Mouse (Mus musculus): ENCODE measurements at regions not wholly inside any gene's neighbourhood (a gene's known extent, or its start where the extent isn't known, plus 50 kb on each side); places are given as distances from the start of the nearest gene placed in this dataset.

DNA sequence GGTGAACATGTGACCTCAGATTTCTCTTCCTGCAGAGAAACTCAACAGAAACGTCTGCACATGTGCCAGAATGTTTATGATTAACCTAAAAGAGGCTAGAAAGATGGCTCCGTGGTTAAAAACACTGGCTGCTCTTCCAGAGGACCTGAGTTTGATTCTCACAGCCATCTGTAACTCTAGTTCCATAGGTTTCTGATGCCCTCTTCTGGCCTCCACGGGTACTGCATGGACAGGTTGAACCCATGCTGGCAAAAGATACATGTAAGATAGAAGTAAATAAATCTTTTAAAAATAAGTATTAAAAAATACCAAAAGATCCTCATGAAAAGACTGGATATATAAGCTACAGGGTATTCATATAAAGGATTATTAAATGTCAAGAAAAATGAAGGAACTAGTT lies 56.8 kb upstream of the Zfp507 start:
- DNase-seq (ENCODE audit: inconsistent age in 2 of 2, low spot score in 1 of 2), result peak; percentile 8 to 61

DNA sequence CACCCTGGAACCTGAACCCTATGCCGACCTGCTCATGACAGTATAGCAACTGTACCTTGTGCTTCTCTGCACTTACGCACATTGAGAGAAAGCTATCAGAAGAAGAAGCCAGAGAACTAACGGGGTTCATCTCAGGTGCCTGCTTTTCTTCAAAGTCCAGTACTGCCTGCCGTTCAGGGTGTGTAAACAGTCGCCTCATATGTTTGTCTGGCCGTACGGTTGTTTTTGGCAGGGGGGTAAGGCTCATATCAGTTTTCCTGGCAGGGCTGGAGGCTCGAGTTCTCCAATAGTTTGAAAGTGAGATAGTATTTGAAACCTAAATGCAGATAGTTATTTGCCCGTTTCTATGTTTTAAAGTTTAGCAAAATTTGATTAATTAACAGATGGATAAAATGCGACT lies 54.9 kb upstream of the Zfp507 start:
- DNase-seq (ENCODE audit: inconsistent age in 2 of 2, low spot score in 1 of 2), result no peak
